ENCODE assay signal across 16 mouse cellular contexts in genomic region chr3:108781884-108782270, GRCm38 (mm10). TPM values are rescaled to one million over a fixed set of nuclear protein-coding genes. Genes with fewer than 3 reads are reported as not detected.
A peak's percentile ranks its signal among the peaks of the same experiment; 100 is the strongest.
DNase-seq lines count a peak whose midpoint lies in the region; ATAC-seq lines count a peak whose summit lies in the region.
"Had no signal": no experiment of that assay in that cellular context is flagged by ENCODE, and none has a peak within 500 bp of the region (broad histone marks: within the 10 kb centered on the region; RNA-seq: fewer than 3 reads in every experiment).

No protein-coding gene starts in this region.

- peak; percentile 21 for DNase-seq in gastrocnemius, adult 18-20 months (ENCODE audit: low spot score)
- DNase-seq in gastrocnemius, postnatal 36 days: no peak
- DNase-seq in intestine, embryonic 14.5 days (ENCODE audit: low spot score): no peak
- DNase-seq in testis, postnatal 10 days (ENCODE audit: low spot score): peak; percentile 58
- no peak for DNase-seq in testis, postnatal 14 days (ENCODE audit: low spot score)
- DNase-seq in MN1 (ENCODE audit: low spot score): no peak
- DNase-seq in adrenal gland, postnatal 4 days (ENCODE audit: low spot score in 2 of 2): no peak
- DNase-seq: B cell, adult 2 months; cerebellum, postnatal 10 days; liver; thymus, adult 18-20 months had no signal

- H3K9ac ChIP-seq in intestine, embryonic 14.5 days (ENCODE audit: low read length): no peak overlapping the region
- H3K9ac ChIP-seq in intestine, embryonic 16.5 days (ENCODE audit: low read depth, low read length): no peak overlapping the region
- H3K9ac ChIP-seq: embryonic facial prominence, embryonic 12.5 days; forebrain, embryonic 13.5 days; lung, embryonic 14.5 days had no signal

- no peak overlapping the region for H3K4me3 ChIP-seq in intestine, embryonic 14.5 days (ENCODE audit: low read depth, low read length)
- no peak overlapping the region for H3K4me3 ChIP-seq in intestine, embryonic 16.5 days (ENCODE audit: low read length)
- H3K4me3 ChIP-seq: embryonic facial prominence, embryonic 12.5 days; forebrain, embryonic 13.5 days had no signal

- H3K36me3 ChIP-seq in intestine, embryonic 14.5 days (ENCODE audit: control insufficient read depth, insufficient read depth, low read length): no peaks in the 10 kb centered on the region
- H3K36me3 ChIP-seq in intestine, embryonic 16.5 days (ENCODE audit: control insufficient read depth, insufficient read depth, low read length): no peaks in the 10 kb centered on the region
- H3K36me3 ChIP-seq: embryonic facial prominence, embryonic 12.5 days had no signal

- H3K4me1 ChIP-seq in intestine, embryonic 14.5 days (replicated peaks; ENCODE audit: control insufficient read depth, insufficient read depth, low read length): peaks cover 13% of the 10 kb centered on the region; the same call in 1 of the 2 replicates
- H3K4me1 ChIP-seq in intestine, embryonic 16.5 days (ENCODE audit: control insufficient read depth, insufficient read depth, low read length): peaks cover 5% of the 10 kb centered on the region; the same call in 1 of the 2 replicates

- ATAC-seq in intestine, embryonic 14.5 days (replicated peaks; ENCODE audit: low FRiP score, low TSS enrichment, low read depth): no peak
- no peak for ATAC-seq in intestine, embryonic 16.5 days

- H3K4me2 ChIP-seq in intestine, embryonic 14.5 days (ENCODE audit: low read length): no peak overlapping the region
- H3K4me2 ChIP-seq in intestine, embryonic 16.5 days (ENCODE audit: low read depth, low read length): no peak overlapping the region
- H3K4me2 ChIP-seq: embryonic facial prominence, embryonic 12.5 days; forebrain, embryonic 13.5 days; lung, embryonic 14.5 days had no signal

- H3K27ac ChIP-seq in intestine, embryonic 14.5 days (ENCODE audit: low read depth): 0 out of 2 replicates have a peak overlapping the region, but pooled peaks have one; percentile 45
- no peak overlapping the region for H3K27ac ChIP-seq in intestine, embryonic 16.5 days (ENCODE audit: low read length)
- H3K27ac ChIP-seq: forebrain, embryonic 13.5 days had no signal

- 78% methylated on average over 5 of the region's 5 CpGs for WGBS in intestine, embryonic 14.5 days
- 68% methylated on average over 5 of the region's 5 CpGs for WGBS in intestine, embryonic 16.5 days

- H3K27me3 ChIP-seq in intestine, embryonic 14.5 days (replicated peaks; ENCODE audit: control insufficient read depth, insufficient read depth, low read length): no peaks in the 10 kb centered on the region
- no peaks in the 10 kb centered on the region for H3K27me3 ChIP-seq in intestine, embryonic 16.5 days (replicated peaks; ENCODE audit: control insufficient read depth, insufficient read depth, low read length)
- H3K27me3 ChIP-seq: embryonic facial prominence, embryonic 12.5 days; forebrain, embryonic 13.5 days had no signal

- H3K9me3 ChIP-seq in intestine, embryonic 14.5 days (ENCODE audit: control insufficient read depth, low read length): no peaks in the 10 kb centered on the region
- no peaks in the 10 kb centered on the region for H3K9me3 ChIP-seq in intestine, embryonic 16.5 days (ENCODE audit: control insufficient read depth, low read length)

- intact Hi-C loops in gastrocnemius, postnatal 36 days (cut with DNase I): no loop called here

RNA-seq across cellular contexts. Expression of gene Aknad1, which starts 42.4 kb away (rescaled TPM):
- under 1 TPM; 0.14 to 0.30 TPM for total RNA-seq in gastrocnemius, adult 18-20 months (2021)
- under 1 TPM; 0.10 to 0.25 TPM for total RNA-seq in gastrocnemius, postnatal 36 days (2021)
- polyA plus RNA-seq in intestine, embryonic 14.5 days (2014; fragmentation: Nextera tagmentation; extraction: Ambion mirVana): 0.20 and 0.63 TPM in 2 replicates
- 0.21 and 0.50 TPM in 2 replicates for polyA plus RNA-seq in intestine, embryonic 16.5 days (2015; fragmentation: Nextera tagmentation; extraction: Ambion mirVana)
- total RNA-seq in adrenal gland, postnatal 4 days (2021): under 1 TPM in 1 of 2 experiments, not detected in 1; 0.08 TPM
- total RNA-seq: heart, adult 18-20 months had no signal
- polyA plus RNA-seq: forebrain, embryonic 13.5 days had no signal

RNA-seq across cellular contexts. Expression of gene Stxbp3, which starts 58.4 kb away (rescaled TPM):
- total RNA-seq in gastrocnemius, adult 18-20 months (2021): 10 to 100 TPM; 37.0 to 39.0 TPM
- 10 to 100 TPM; 25.3 to 26.7 TPM for total RNA-seq in gastrocnemius, postnatal 36 days (2021)
- polyA plus RNA-seq in intestine, embryonic 14.5 days (2014; fragmentation: Nextera tagmentation; extraction: Ambion mirVana): 38.7 and 41.5 TPM in 2 replicates
- 49.6 and 52.1 TPM in 2 replicates for polyA plus RNA-seq in intestine, embryonic 16.5 days (2015; fragmentation: Nextera tagmentation; extraction: Ambion mirVana)
- 10 to 100 TPM; 48.6 to 51.5 TPM for total RNA-seq in adrenal gland, postnatal 4 days (2021)

RNA-seq across cellular contexts. Expression of gene Gpsm2, which starts 59.8 kb away (rescaled TPM):
- total RNA-seq in gastrocnemius, adult 18-20 months (2021): under 1 TPM; 0.78 to 0.97 TPM
- total RNA-seq in gastrocnemius, postnatal 36 days (2021): 1 to 10 TPM; 1.7 to 1.9 TPM
- 55.8 and 68.3 TPM in 2 replicates for polyA plus RNA-seq in intestine, embryonic 14.5 days (2014; fragmentation: Nextera tagmentation; extraction: Ambion mirVana)
- 45.3 and 49.5 TPM in 2 replicates for polyA plus RNA-seq in intestine, embryonic 16.5 days (2015; fragmentation: Nextera tagmentation; extraction: Ambion mirVana)
- 10 to 100 TPM; 18.4 to 24.6 TPM for total RNA-seq in adrenal gland, postnatal 4 days (2021)

Comparison
In these comparisons a context has a peak if more than half of its experiments do, and no peak if none do; other contexts are left out.
1. DNase-seq: peak in gastrocnemius, adult 18-20 months (single experiment) and testis, postnatal 10 days (single experiment); none in gastrocnemius, postnatal 36 days (0 of 2), intestine, embryonic 14.5 days (single experiment), testis, postnatal 14 days (single experiment), MN1 (single experiment) and adrenal gland, postnatal 4 days (0 of 2).
2. RNA of gene Gpsm2, which starts 59.8 kb away (total RNA-seq): 18.4 to 24.6 TPM in adrenal gland, postnatal 4 days; 1.7 to 1.9 TPM in gastrocnemius, postnatal 36 days and 0.78 to 0.97 TPM in gastrocnemius, adult 18-20 months; every median in the first group is over 4 times any median in the second.